Mouse (Mus musculus): ENCODE data around the gene Depdc1b. TPM values are rescaled to one million over a fixed set of nuclear protein-coding genes. Genes with fewer than 3 reads are reported as not detected.
A peak's percentile ranks its signal among the peaks of the same experiment; 100 is the strongest.

Gene Depdc1b
- polyA plus RNA-seq, 1 experiment, result 0.38 TPM

DNA sequence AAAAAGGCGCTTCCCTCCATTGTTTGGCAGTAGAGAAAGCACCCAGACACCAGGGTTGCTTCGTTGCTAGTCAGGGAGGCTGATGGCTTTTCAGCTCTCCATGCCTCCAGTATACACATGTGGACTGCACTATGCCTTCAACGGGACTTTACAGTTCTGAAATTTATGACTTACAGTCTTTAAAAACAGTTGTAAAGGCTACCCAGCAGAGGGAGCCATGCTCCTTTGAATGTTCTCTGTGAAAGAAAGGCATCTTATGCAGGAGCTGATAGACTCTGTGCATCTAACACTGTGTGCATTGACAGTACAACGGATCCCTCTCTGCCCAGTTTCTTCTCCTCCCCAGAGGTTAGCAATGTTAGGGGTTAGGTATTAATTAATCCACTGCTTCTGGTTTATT lies 30.9 kb downstream of the Depdc1b start:
- peak in 1 of 2 experiments; percentile 66 for DNase-seq (ENCODE audit: extremely low spot score in 1 of 2, low spot score in 1 of 2)

DNA sequence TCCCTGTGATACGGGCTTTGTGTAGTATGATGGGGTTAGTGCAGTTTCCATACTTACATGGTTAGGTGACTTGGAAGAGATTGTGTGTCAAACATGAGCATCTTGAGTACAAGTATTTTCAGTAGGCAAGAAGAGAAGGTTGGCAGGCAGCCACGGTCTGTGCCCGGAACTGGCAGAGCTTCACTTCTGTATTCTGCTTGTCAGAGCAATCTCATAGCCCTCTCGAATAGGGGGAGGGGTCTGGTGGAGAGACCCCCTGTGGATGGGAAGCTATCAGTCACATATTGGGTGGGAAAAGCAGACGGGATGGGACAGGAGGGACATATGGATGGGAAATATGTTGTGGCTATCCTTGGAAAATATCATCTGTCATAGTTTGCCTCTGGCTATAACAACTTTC lies 33.5 kb downstream of the Depdc1b start:
- peak in 1 of 2 experiments; percentile 43 for DNase-seq (ENCODE audit: extremely low spot score in 1 of 2, low spot score in 1 of 2)

DNA sequence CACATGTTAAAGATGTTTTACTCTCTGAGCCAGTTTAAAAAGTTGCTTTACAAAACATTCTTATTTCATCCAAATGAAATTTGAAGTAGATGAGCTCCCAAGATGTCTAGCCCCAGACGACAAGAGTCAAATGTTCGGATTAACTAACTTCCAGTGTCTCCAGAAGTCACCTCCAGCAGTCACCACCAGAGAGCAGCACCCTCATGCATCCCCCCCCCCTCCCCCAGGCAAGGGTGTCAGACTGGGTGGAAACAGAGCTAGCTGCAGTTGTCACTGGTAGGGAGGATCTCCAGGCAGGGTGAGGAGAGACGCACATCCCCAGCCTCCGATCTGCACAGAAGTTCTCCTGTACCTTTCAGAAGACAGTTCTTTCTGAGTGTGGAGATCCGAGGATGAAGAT lies 37.6 kb downstream of the Depdc1b start:
- DNase-seq (ENCODE audit: extremely low spot score in 1 of 2, low spot score in 1 of 2), result no peak

DNA sequence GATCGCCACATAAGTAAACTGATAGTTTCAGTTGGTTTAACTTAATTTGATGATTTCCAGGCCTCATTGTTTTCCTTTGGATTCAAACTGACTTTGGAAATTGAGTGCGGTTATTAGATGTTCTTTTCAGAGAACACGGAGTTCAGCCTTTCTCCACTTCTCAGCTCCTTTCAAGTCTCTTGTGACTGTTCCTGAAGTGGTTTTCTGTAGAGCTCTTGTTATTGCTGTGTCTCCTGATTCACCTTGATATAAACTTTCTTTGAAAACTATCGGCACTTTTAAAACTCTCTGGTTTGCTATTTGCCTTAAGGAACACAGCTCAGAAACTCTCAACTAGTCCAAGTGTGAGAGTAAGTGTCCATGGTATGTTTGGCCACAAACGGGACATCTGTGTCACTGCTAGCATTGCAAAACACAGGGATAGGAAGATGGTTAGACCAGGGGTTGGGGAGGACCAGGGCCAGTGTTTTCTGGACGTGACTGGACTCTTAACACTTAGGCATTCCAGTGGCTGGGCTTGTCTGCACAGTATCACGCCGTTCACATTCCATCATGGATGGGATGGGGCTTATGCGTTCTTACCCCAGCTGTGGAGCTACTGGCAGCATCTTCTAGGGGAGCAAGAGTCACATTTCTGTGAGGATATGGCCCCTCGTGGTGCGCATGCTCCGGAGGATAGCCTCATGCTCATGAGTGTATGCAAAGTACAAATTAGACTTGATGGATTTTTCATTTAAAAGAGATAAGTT lies 38.8 kb downstream of the Depdc1b start:
- DNase-seq (ENCODE audit: extremely low spot score in 1 of 2, low spot score in 1 of 2), result no peak

DNA sequence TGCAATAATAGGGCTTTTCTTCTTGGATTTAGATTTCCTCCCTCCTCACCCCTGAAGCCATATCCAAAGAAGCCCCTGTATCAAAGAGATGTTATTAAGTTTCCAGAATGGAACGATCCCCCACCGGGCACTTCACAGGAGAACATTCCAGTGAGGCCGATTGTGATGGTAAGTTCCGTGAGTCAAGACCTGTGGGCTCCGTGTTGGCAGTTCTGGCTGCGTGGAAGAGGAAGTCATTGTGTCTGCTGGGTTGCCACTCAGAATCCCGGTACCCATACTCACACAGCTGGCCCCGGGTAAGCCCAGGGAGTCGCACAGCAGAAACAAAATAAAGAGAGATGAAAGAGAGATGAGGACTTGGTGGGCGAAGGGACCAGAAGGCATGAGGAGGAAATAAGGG lies 41.2 kb downstream of the Depdc1b start:
- no peak for DNase-seq (ENCODE audit: extremely low spot score in 1 of 2, low spot score in 1 of 2)

DNA sequence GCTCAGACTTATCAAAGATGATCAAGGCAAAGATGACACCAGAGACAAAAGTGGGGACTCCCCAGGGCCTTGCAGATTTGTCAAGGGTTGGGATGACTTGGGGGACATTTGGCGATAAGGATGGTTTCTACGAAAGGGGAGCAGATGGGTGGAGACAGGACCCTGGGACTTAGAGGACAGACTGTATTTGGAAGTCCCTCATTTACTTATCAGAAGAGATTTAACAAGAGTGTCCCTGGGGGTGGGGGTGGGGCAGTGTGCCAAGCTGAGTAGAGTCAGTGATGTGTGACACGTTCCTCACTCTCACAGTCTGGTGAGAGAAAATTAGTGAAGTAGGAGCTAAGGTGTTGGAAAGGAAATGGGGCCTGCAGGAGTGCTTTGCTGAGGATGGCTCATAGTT lies 42.1 kb downstream of the Depdc1b start:
- DNase-seq (ENCODE audit: extremely low spot score in 1 of 2, low spot score in 1 of 2), result no peak

DNA sequence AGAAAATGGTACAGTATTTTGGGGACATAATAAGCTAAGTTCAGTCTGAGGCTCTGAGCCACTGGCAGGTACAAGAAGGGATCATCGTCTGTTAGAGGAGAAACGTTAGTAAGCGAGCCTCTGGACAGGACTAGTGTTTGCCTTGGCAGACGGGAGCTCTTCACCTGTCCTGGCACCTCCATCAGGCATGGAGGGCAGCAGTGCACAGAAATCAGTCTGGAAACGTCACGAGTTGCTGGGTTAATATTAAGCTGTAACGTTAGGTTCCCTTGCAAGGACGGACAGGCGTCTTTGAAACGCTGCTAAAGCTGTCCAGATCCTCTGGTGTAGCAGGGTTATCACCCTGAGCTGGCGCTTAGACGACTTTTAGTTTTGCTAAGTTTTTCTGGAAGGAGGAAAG lies 51.4 kb downstream of the Depdc1b start:
- DNase-seq (ENCODE audit: extremely low spot score in 1 of 2, low spot score in 1 of 2), result no peak

DNA sequence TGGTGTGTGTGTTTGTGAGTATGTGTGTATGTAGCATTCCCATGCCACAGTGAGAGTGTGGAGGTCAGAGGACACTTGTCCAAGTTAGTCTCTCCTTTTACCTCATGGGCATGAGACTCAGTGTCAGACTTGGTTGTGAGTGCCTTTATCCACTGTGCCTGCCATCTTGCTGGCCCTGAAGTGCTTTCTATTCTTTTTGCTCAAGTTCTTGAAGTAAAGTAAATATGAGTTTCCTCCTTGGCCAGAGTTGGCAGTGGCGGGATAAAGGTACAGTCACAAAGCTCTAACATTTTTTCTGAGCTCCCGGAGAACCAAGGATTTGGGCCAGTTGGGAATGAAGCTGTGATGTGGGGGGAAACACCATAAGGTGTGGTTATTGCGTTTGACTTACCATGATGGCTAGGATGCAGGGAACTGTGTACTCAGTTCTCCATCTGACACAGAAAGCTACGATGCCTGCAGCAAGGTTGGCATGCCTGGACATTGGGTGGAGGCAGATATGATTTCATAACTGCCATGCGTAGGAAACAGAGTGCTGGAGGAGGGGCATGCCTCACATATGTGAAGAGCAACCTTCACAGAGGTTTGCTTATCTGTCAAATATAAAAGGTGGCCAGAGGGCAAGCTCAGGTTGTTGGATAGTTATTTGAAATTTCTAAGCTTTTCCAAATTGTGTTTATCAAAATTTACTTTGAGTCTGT lies 54.3 kb downstream of the Depdc1b start:
- DNase-seq (ENCODE audit: extremely low spot score in 1 of 2, low spot score in 1 of 2), result no peak

DNA sequence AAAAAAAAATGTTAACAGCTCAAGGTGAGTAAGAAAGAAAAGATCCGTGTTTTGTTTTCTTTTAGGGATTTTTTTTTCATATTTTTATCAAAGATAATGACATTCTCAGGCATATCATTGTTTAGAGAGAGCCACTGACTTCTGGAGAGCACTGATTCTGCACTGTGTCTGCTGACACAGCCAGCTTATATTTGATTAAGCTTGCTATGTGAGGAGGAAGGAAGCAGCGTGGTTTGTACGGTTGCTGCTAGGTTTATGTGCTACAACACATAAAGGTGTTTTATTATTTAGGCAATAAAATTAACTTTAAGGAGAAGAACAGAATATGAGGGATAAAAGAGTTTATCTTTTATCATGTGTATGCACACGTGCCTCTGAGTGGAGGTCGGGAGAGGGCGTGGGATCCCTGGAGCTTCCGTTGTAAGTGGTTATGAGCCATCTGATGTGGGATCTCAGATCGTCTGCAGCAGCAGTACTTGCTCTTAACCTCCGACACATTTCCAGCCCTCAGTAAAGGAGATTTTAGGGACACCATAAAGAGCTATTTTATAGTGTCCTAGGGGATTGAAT lies 55.3 kb downstream of the Depdc1b start:
- DNase-seq (ENCODE audit: extremely low spot score in 1 of 2, low spot score in 1 of 2), result no peak

DNA sequence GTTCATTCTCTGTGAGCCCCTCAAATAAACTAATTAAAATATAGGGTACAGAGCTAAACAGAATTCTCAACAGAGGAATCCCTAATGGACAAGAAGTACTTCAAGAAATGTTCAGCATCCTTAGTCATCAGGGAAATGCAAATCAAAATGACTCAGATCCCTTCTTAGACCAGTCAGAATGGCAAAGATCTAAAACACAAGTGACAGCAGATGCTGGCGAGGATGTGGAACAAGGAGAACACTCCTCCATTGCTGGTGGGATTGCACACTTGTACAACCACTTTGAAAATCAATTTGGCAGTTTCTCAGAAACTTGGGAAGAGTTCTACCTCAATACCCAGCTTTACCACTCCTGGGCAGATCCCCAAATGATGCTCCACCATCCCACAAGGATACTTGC lies 57.1 kb downstream of the Depdc1b start:
- peak in 1 of 2 experiments; percentile 27 for DNase-seq (ENCODE audit: extremely low spot score in 1 of 2, low spot score in 1 of 2)

DNA sequence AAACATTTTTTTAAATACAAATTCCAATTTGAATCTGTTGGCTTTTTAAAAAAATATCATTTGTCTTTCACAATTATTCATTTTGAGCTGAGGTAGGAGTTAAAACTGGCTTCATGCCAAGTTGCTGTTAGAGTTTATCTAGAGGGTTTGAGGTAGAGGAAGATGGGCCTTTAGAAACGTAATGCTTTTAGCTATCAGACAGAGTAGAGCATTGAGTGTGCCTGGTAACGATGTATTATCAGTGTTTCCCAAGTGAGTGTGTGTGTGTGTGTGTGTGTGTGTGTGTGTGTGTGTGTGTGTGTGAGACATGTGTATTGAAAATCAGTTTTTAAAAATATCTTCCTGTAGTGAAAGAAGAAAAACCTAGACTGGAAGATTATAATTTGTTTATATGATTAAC lies 60.5 kb downstream of the Depdc1b start:
- no peak for DNase-seq (ENCODE audit: extremely low spot score in 1 of 2, low spot score in 1 of 2)

DNA sequence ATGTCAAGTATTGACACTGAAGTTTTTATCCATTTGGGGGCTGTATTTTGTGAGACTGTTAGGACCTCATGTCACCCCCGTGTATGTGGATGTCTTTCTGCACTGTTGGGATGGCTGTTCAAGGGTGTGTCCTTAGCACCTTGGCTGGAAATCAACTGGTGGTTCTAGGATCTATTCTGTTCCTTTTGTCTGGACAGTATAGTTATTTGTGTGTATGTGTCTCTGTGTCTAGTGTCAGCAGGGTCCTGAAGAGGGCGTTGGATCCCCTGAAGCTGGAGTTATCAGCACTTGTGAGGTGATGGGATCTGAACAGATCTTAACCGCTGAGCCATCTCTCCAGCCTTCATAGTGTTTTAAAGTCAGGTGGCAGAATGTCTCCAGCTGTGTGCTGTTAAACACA lies 65.0 kb downstream of the Depdc1b start:
- DNase-seq (ENCODE audit: extremely low spot score in 1 of 2, low spot score in 1 of 2), result no peak

DNA sequence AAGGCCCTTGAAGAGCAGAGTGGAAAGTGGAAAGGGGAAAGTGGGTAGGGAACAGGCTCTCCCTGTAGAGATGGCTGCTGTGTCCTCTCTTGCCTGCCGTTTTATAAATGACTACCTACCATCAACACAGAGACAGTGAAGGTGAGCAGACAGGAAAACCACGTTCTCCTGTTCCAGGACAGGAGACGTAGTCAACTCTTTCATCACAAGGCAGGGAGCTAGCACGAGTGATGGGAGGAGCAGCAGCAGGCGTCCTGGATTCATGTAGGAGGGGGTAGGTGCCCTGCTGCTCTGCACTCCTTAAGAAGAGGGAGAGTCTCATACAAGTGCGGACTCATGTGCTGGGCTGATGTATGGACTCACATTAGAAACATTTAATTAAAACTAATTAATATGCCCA lies 66.9 kb downstream of the Depdc1b start:
- DNase-seq (ENCODE audit: extremely low spot score in 1 of 2, low spot score in 1 of 2), result no peak

DNA sequence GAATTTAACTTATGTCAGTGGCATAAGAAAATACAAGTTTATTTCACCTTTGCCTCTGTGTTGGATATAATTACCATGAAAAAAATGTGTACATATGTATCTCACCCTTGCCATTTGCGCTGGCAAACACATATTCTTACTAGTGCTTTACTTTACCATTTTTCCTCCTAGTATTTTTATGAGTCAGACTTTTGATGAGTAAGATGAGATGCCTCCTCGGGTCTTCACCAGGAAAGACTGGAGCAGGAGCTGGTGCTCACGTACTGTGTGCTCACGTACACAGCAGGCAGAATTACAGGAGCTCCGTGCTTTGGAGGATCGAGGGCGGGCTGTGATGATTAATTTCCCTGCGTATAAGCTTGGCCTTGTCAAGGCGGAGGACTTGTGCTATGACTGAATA lies 69.9 kb downstream of the Depdc1b start:
- DNase-seq (ENCODE audit: extremely low spot score in 1 of 2, low spot score in 1 of 2), result peak in 1 of 2 experiments; percentile 29

DNA sequence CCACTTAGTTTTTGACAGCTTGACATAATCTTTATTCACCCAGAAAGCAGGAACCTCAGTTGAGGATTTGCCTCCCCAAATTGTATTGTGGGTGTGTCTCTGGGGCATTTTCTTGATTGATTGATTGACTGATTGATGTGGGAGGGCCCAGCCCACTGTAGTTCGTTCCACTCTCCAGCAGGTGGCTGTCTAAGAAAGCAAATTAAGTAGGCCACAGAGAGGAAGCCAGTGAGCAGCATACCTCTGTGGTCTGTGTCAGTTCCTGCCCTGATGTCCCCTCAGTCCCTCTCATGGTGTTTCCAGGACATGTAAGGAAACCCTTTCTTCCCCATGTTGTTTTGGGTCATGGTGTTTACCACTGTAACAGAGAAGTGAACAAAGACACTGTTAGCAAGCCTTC lies 74.4 kb downstream of the Depdc1b start:
- DNase-seq (ENCODE audit: extremely low spot score in 1 of 2, low spot score in 1 of 2), result peak in 1 of 2 experiments; percentile 63

DNA sequence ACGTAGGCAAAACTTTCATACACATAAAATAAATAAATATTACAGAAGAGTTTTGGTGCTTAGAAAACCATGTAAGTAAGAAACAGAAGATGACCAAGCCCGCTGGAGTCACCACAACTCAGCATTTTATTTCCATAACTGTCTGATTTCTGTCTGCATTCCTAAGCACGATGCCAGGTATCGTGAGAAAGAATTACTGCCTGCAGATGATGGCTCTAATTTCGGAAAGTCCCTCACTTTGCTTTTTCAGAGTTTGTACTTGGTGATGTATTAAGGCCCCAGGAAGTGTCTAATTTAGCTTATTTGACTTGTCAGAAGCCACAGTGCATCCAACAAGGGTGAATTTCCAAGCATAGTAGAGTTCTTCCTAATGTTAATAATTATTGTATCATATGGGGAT lies 87.1 kb downstream of the Depdc1b start:
- DNase-seq (ENCODE audit: extremely low spot score in 1 of 2, low spot score in 1 of 2), result no peak

DNA sequence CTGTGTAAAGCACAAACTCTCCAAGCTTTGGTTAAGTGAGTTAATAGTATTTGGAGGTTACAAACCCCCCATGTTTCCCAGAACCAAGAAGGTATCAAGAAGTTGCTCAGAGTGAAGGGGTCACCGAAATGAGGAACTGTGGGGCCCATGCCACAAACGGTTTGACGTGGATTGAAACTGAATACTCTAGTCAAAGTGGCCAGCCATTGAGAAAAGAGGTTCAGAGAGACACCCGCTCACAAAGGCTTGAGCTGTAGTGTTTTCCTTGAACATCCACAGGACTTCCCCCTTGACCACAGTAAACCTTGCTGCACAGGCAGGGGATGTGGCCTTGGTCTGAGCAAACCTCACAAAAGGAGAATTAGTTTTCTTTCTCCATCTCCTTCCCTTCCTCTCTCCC lies 88.2 kb downstream of the Depdc1b start:
- no peak for DNase-seq (ENCODE audit: extremely low spot score in 1 of 2, low spot score in 1 of 2)

DNA sequence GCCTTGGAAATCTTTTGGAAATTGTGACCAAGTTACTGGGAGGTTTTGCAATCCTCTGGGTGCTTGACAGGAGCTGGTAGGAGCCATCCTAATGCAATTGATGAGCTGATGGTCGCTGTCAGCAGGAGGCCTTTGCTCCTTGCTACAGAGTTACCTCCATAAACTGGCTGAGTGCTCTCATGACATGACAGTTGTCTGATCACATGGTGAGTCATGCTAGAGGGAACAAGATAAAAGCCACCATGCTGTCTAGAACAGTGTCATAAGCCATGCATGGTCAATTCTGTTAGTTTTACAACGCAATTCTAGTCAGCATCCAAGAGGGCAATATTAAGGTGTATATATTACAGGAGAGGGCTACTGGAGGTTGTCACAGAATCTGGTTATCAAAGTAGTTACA lies 99.3 kb downstream of the Depdc1b start:
- no peak for DNase-seq (ENCODE audit: extremely low spot score in 1 of 2, low spot score in 1 of 2)

DNA sequence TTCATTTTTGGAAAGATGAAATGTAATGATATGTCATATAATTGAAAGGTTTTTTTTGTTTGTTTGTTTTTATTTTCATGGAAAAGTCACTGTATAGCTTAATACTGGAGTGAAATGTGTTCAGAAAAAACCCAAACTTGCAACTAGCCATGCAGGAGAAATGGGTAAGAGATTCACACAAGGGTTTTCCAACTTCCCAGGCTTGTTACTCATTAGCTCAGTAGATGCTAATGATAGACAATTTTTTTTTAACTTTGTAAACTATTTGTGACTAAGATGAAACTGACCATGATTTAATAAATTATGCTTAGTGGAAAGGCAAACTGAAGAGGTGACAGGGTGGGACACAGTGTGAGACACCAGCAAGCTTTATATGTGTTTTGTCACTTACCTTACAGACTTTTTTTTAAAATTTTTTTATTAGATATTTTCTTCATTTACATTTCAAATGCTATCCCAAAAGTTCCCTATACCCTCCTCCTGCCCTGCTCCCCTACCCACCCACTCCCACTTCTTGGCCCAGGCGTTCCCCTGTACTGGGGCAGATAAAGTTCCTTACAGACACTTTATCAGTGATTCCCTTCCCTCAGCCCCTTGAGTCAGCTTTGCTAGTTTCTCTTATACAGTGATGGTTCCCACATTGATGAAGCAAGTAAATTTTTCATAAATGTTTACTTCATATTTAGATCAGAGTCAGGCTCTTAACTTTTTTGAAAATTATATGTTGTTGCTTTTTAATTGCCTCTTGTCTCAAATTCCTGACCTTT lies 102.8 kb downstream of the Depdc1b start:
- no peak for DNase-seq (ENCODE audit: extremely low spot score in 1 of 2, low spot score in 1 of 2)

DNA sequence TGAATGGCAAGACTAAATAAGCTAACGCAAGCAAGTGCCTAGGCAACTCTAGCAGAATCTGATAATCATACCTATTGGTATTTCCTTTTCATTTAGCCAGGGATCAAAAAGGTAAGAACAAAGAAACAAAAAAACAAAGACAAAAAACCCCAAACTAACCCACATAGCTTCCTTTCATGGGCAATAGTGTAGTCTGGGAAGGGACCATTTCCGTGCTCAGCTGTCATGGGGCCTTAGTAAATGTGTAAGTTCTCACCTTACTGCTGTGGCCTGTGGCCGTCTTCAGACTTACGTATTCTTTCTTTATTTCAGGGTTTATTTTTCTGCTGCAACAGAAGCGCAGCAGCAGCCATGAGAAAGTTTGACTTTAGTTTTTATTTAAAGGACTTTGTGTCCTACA lies 110.2 kb downstream of the Depdc1b start:
- no peak for DNase-seq (ENCODE audit: extremely low spot score in 1 of 2, low spot score in 1 of 2)

DNA sequence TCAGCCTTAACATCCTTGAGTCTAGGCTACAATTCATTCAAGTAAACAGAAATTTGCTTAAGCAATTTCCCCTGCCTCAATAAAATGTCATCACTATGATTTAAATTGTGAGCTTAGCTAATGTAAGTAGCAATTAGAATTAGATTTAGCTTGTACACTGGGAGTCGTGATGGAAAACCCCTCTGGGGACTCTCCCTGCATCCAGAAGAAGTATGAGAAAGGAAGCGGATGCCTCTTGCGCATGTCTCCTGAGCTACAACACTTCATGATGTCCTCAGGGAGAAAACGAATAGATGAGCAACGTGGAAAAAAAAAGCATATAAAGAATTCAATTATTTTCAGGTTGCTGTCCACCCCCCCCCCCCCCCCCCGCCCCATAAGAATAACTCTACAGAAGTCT lies 112.7 kb downstream of the Depdc1b start:
- DNase-seq (ENCODE audit: extremely low spot score in 1 of 2, low spot score in 1 of 2), result no peak

Data from frontal cortex, adult 2 months (tissue).